Mouse (Mus musculus) thymus, postnatal 0 days (tissue): ENCODE data around the gene Rhobtb1. TPM values are rescaled to one million over a fixed set of nuclear protein-coding genes. Genes with fewer than 3 reads are reported as not detected.

Experiments
- DNase-seq: peaks from one replicate; pipeline ENCODE4 v3.0.0-alpha.2; 2015; ENCODE audit warnings: low spot score
- polyA plus RNA-seq: library from polyadenylated mRNA; unstranded; fragments of >200 nt; fragmentation: Nextera tagmentation; extraction: Ambion mirVana; gene quantifications from 2 replicates; pipeline ENCODE4 v1.2.1, GENCODE M21; 2015

Rhobtb1 gene
- polyA plus RNA-seq, 1 experiment from 2014 or later: 4.9 TPM

DNA sequence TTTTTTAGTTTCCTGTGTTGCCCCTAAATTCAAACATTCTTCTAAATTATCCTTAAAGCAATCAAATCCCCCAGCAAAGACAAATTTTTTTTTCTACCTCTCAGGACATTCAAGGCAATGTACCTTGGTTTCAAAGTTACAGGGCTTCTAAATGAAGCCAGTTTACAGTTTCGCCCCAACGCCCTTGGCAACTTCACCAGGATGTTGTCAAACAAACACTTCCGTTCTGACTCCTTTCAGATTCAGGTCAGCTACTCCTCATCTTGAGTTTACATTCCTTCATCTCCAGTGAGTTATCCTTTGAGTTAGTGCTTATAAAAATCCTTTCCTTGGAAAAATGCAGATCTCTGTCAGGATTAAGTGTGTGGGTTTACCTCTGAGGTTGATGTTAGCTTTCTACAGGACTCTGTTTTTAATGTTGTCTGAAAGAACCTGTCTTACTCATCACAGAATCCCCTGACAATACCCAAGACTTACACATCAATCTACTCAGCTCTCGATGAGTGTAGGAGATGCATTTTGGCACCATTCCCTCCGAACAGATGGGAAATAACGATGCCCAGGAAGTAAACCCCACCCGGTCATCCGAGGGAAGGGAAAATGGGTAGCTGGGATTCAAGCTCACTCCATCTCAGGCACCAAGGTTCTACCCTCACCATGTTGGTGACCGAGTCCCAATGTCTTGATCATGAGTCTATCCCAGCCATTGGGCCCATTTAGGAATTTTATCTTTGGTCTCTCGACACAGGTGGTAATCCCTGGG, 94.9 kb downstream of the Rhobtb1 start:
- no peak for DNase-seq

DNA sequence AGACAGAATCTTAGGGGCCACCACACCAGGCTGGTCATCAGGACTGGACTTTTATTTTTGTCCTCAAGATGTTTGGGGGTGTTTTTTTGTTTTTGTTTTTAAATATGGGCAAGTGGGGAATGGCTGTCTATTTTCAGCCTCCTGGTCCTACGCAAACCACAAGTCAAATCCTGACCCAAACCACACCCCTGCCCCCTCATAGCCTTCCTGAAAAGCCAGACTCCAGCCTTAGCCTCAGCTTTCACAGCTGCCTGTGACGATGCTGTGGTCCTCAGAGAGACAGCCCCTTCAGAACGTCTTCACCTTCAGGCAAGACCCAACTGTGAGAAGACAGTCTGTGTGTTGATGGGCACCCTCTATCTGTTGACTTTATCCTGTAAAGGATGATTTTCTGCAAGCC, 95.5 kb downstream of the Rhobtb1 start:
- DNase-seq: no peak

DNA sequence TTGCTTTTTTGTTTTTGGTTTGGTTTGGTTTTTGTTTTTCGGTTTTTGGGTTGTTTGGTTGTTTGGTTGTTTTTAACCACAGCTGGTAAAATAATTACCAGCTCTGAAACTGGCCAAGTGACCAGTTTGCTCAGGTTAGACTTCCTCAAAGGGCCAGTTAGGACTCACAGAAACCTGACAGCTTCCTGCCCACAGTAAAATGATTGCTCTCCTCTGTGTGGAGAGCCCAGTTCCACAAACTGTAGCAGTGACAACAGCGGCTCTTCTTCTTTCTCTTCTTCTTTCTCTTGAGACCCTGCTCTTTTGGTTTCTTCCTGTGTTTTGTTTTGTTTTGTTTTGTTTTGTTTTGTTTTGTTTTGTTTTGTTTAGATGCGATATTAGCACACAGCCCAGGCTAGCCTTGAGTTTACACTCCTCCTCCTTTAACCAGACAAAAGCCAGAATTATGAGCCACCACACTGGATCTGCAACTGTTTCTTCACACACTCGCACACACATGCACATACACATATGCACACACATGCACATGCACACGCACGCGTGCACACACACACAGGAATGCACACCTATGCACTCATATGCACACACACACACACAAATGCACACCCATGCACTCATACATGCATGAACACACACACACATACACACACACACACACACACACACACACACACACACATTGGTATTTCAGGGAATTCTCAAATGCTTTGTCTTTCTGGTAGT, 96.2 kb downstream of the Rhobtb1 start:
- no peak for DNase-seq

DNA sequence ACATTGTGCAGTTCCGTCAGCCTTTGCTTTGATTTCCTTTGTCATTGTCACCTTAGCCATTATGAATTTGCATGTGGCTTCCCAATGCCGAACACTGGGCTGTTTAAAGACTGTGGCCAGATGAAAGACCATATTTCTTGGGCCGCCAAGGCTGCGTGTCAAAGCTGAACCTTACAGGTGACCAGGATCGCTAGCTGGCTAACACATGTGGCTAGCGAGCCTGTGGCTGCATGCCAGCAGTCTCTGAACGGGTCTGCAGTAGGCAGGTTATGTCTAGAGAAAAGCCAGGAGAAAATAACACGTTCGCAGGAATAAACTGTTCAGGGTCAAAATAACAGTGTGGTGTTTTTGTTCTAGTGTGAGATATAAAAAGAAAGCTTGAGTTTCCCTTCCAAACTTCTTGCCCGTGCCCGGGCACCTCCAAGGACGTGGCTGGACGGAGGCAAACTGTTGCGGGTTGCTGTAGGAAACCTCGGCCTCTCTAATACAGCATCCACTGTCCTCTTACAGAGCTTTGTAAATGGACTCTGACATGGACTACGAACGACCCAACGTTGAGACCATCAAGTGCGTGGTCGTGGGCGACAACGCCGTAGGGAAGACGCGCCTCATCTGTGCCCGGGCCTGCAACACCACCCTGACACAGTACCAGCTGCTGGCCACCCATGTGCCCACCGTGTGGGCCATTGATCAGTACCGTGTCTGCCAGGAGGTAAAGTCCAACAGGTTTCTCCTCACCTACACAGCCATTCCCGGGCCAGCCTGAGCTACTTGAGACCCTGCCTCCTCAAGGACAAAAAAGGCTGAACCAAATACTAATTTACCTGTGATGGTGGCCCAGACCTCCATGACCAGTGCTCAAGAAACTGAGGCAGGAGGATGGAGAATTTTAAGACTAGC, 97.3 kb downstream of the Rhobtb1 start:
- DNase-seq: no peak

DNA sequence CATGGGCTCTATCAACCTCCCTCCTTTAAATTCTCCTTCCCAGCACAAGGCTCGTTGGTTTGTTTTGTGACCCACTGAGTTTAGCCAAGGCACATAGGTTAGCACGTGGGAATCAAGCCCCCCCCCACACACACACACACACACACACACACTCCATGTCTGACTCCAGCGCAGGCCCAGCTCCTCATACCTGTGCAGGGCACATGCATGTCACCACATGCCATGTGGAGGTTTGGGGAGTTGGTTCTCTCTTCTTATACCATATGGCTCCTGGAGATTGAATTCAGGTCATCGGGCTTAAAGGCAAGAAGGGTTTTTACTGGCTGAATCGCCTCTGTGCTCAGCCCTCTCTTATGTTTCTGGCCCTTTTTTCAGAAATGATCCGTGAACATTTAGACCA, 100.0 kb downstream of the Rhobtb1 start:
- DNase-seq: no peak

- no peak for DNase-seq
These were observed 101.2 kb downstream of the Rhobtb1 start for GRCm38 (mm10) chr10:69252112-69253074.

DNA sequence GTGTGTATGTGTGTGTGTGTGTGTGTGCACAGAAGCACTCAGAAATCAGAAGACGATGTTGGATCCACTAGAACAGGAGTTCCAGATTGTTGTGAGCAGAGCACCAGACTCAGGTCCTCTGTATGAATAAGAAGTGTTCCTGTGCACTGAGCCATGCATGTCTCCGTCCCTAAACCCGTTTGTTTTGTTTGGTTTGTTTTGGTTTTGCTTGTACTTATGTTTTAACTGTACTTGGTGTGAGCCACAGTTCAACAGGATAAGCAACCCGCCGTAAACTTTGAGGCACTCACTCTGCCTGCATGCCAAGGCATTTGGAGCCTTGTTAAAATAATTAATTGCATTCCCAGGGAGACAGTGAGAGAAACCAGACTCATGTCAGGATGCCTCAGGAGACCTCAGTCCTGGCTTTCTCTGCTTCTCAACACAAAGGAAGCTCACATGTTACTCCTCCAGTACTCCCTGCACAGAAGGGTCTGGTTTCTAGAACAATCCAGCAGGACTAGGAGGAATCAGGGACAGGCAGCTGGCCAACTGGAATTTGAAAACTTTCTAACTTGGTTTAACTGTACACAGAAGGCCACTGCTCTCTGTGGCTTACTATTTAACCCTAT, 101.9 kb downstream of the Rhobtb1 start:
- DNase-seq: no peak

DNA sequence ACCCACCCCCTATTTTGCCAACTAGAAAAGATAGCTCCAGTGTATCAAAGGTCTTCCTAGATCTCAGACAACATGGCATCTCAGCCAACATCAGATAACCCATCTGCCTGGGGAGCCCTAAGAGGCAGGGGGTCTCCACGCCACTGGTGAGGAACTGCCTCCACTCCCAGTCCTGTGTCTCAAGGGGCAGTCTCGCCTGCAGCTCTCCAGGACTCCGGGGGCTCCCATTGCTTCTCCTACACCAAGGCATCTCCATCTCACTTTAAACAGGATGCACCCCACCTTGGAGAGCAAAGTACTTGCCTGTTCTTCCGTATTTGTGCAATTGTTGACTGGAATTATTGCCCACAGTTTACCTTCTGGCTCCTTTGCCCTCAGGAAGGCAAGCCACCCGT, 102.4 kb downstream of the Rhobtb1 start:
- DNase-seq: no peak

DNA sequence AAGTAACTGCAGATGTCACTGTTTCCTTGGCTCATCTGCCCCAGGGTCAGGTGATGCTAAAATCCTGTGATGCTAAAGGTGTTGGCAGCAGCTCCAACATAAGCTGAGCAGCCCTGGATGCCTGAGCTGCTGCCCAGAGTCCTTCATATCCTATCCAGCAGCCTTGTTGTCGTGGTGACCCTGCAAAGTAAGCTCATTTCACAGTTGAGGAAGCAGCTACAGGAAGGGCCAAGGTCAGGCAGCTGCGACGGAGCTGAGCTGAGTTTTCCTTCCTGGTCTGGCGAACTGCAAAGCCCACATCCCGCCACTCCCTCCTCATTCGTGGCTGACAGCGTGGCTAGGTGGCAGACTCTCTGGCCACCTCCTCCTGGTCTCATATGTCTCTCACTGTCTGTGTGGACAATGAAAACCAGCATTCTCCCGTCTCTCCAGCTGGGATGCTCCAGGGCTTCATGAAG, 103.2 kb downstream of the Rhobtb1 start:
- DNase-seq: no peak

DNA sequence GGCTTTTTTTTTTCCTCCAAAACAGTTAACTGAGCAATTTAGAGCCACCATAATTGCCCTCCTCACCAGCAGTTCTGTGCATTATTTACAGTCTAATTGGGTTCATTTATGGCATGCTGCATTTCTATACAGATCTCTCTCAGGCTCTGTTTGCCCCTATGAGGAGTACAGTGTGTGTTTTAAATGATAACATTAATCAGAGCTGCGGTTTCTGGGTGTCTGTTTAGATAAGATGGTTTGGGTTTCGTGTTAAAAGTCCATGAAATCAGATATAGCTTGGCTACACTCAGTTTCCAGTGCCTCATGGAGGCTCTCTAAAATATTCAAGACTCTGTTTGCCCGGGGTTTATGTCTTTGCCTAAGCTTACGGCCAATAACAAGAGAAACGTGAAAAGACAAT, 104.4 kb downstream of the Rhobtb1 start:
- no peak for DNase-seq

- no peak for DNase-seq
These were observed 106.4 kb downstream of the Rhobtb1 start for GRCm38 (mm10) chr10:69257592-69258133.

GRCm38 (mm10) chr10:69258588-69258987, 107.4 kb downstream of the Rhobtb1 start:
- no peak for DNase-seq

DNA sequence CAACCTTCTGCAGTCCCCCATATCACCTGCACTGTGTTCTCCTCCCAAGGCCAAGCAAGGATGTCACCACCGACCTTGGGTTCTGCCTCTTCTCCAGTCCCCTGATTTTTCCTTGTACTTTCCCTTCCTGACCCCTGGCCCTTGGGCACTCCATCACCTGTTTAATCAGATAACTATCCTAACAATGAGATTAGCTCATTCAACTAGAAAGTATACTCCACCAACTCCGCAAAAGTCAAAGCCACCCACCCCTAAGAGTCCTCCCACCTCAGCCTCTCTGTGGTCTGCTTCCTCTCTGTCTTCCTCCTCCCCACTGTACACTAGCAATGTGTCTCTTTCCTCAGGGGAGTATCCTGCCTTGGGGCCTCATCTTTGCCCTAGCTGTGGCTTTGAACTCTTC, 107.9 kb downstream of the Rhobtb1 start:
- no peak for DNase-seq

- DNase-seq: no peak
These were observed 108.7 kb downstream of the Rhobtb1 start for GRCm38 (mm10) chr10:69259929-69260328.

- DNase-seq: no peak
These were observed 111.9 kb downstream of the Rhobtb1 start for GRCm38 (mm10) chr10:69262918-69263822.

DNA sequence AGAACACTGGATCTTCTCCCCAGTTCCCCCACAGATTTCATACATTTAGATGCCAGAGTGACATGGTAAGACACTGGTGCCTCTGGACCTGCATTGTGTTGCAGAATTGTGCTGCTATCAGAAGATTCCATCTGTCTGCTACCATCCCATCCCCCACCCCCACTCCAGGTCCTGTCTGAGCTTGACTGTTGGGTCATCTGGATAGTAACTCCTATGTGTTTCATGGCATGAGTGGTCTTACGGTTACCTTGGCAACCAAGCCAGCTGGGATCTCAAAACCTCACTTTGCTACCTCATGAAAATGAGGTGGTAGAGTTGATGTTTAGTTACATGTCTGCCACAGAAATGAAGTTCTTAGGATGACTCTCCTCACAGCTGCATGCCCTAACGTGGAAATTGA, 112.7 kb downstream of the Rhobtb1 start:
- no peak for DNase-seq

- DNase-seq: no peak
These were observed 114.2 kb downstream of the Rhobtb1 start for GRCm38 (mm10) chr10:69265421-69265820.

GRCm38 (mm10) chr10:69268061-69268643, 116.9 kb downstream of the Rhobtb1 start:
- no peak for DNase-seq
